Mouse (Mus musculus): ENCODE measurements at regions not wholly inside any gene's neighbourhood (a gene's known extent, or its start where the extent isn't known, plus 50 kb on each side); places are given as distances from the start of the nearest gene placed in this dataset.

- no peaks in the 10 kb centered on the region for H3K9me3 ChIP-seq (ENCODE audit: control insufficient read depth, low read length)
- ATAC-seq (ENCODE audit: insufficient read depth) (no peak), DNase-seq (ENCODE audit: low read depth in 3 of 3, low spot score in 3 of 3) (no peak)
- no peak overlapping the region for H3K4me3 ChIP-seq (ENCODE audit: insufficient read depth in 1 of 2, low read depth in 2 of 2, low read length in 2 of 2)
- no peaks in the 10 kb centered on the region for H3K4me1 ChIP-seq (replicated peaks; ENCODE audit: control insufficient read depth in 2 of 2, insufficient read depth in 2 of 2, low read length in 1 of 2)
- no peaks in the 10 kb centered on the region for H3K27me3 ChIP-seq (ENCODE audit: control insufficient read depth, insufficient read depth, low read length)
- no peak overlapping the region for H3K9ac ChIP-seq (replicated peaks)
- 47% methylated on average over 4 of the region's 4 CpGs for WGBS (ENCODE audit: insufficient replicate concordance)
- H3K27ac ChIP-seq = no peak overlapping the region
- no peak overlapping the region for H3K4me2 ChIP-seq (ENCODE audit: low read depth)
- no peaks in the 10 kb centered on the region for H3K36me3 ChIP-seq (replicated peaks; ENCODE audit: control insufficient read depth, insufficient read depth, low read depth)
- TF ChIP-seq CTCF (IDR thresholded peaks at IDR 0.05; ENCODE audit: low read depth) (no peak), EP300 (IDR thresholded peaks at IDR 0.05; ENCODE audit: low read depth) (no peak)
Measured at GRCm38 (mm10) chr2:57699226-57699625, 298.5 kb upstream of the Galnt5 start.

- no peak overlapping the region for H3K4me3 ChIP-seq (ENCODE audit: insufficient read depth in 1 of 2, low read depth in 2 of 2, low read length in 2 of 2)
- H3K36me3 ChIP-seq (replicated peaks; ENCODE audit: control insufficient read depth, insufficient read depth, low read depth) = no peaks in the 10 kb centered on the region
- no peak overlapping the region for H3K9ac ChIP-seq (replicated peaks)
- DNase-seq (ENCODE audit: low read depth in 3 of 3, low spot score in 3 of 3) (no peak), ATAC-seq (ENCODE audit: insufficient read depth) (no peak)
- no peaks in the 10 kb centered on the region for H3K27me3 ChIP-seq (ENCODE audit: control insufficient read depth, insufficient read depth, low read length)
- no peak for TF ChIP-seq EP300 (IDR thresholded peaks at IDR 0.05; ENCODE audit: low read depth)
- TF ChIP-seq CTCF (IDR thresholded peaks at IDR 0.05; ENCODE audit: low read depth) = no peak
- H3K9me3 ChIP-seq (ENCODE audit: control insufficient read depth, low read length) = no peaks in the 10 kb centered on the region
- H3K4me1 ChIP-seq (replicated peaks; ENCODE audit: control insufficient read depth in 2 of 2, insufficient read depth in 2 of 2, low read length in 1 of 2) = no peaks in the 10 kb centered on the region
- WGBS (ENCODE audit: insufficient replicate concordance) = 58% methylated on average over 10 of the region's 10 CpGs
- H3K27ac ChIP-seq = no peak overlapping the region
- H3K4me2 ChIP-seq (ENCODE audit: low read depth) = no peak overlapping the region
Measured at GRCm38 (mm10) chr2:57716754-57717510, 280.8 kb upstream of the Galnt5 start.

All from liver, embryonic 14.5 days (tissue).